Mouse (Mus musculus): ENCODE measurements around the gene Serpinb1a. TPM values are rescaled to one million over a fixed set of nuclear protein-coding genes. Genes with fewer than 3 reads are reported as not detected.

The Serpinb1a gene
- polyA plus RNA-seq, 1 experiment from 2014 or later = 1.1 TPM

DNA sequence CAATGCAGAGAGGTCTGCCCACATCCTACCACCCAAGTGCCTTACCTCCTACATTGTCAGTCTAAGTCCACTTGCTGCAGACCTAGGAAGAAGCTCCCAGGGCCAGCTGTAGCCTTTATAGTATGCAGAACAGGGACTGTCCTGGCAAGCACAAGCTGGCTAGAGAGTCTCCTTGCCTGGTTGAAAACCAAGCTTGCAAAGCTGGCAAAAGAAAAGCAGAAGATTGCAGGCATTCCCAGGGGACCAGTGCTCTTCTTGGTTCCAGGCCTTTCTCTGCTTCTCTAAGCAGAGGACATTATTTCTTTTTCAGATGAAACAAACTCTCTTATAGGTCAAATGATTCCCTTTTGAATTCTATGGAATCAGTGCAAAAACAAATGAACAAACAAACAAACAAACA lies 12.5 kb upstream of the Serpinb1a start:
- H3K27me3 ChIP-seq = 0 out of 2 replicates have a peak, but pooled peaks cover 3% of the 10 kb centered on the region
- H3K36me3 ChIP-seq = no peaks in the 10 kb centered on the region
- H3K9ac ChIP-seq = no peak overlapping the region
- no peak overlapping the region for H3K4me2 ChIP-seq (replicated peaks)
- no peak overlapping the region for H3K4me3 ChIP-seq
- no peaks in the 10 kb centered on the region for H3K4me1 ChIP-seq
- H3K9me3 ChIP-seq (replicated peaks) = no peaks in the 10 kb centered on the region
- no peak for ATAC-seq (ENCODE audit: low FRiP score)
- no peak overlapping the region for H3K27ac ChIP-seq

DNA sequence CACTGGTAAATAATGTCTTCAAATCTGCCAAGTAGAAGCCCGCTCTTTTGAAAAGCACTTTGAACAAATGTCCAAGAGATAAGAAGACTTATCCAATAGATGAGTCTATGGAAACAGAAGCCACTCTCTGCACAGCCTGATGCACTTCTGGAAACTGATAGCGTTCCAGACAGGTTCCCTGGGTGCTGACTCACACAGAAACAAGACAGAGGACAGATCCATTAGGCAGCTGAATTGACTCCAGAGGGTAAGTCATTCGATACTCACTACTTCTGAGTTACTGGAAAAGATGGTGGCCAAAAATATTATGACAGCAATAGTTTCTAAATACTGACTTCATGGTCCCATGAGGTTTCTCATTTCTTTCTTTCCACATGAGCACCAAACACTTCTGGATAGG lies 9.8 kb upstream of the Serpinb1a start:
- Histone ChIP-seq H3K27me3 (0 out of 2 replicates have a peak, but pooled peaks cover 3% of the 10 kb centered on the region), H3K27ac (no peak overlapping the region), H3K36me3 (no peaks in the 10 kb centered on the region), H3K4me2 (replicated peaks) (no peak overlapping the region), H3K9me3 (replicated peaks) (no peaks in the 10 kb centered on the region), H3K4me3 (no peak overlapping the region), H3K9ac (no peak overlapping the region), H3K4me1 (no peaks in the 10 kb centered on the region)
- no peak for ATAC-seq (ENCODE audit: low FRiP score)
- 83% methylated on average over 3 of the region's 3 CpGs for WGBS

DNA sequence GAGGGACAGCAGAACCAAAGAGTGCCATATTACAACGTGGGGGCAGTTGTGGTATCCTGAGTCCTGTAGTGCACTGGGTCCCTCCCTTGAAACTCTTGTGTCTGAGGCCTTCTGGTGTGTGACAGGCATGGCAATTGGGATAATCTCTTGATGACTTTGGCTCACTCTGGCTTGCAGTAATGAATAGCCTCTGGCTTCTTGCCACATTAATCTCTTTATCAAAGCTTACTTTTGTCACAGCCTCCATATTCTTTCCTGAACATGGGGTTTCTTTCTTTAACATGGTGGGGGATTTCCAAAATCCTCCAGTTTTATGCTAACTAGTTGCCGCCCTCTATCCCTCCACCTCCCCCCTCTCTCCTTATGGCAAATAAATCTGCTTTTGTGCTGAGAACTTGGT lies 2.1 kb upstream of the Serpinb1a start:
- no peaks in the 10 kb centered on the region for H3K9me3 ChIP-seq (replicated peaks)
- ATAC-seq (ENCODE audit: low FRiP score) = peak; percentile 29; the same call in 1 of the 2 replicates
- no peak overlapping the region for H3K27ac ChIP-seq
- no peak overlapping the region for H3K4me3 ChIP-seq
- no peaks in the 10 kb centered on the region for H3K36me3 ChIP-seq
- 63% methylated on average over 2 of the region's 2 CpGs for WGBS
- H3K4me1 ChIP-seq = no peaks in the 10 kb centered on the region
- no peaks in the 10 kb centered on the region for H3K27me3 ChIP-seq
- no peak overlapping the region for H3K4me2 ChIP-seq (replicated peaks)
- H3K9ac ChIP-seq = no peak overlapping the region

DNA sequence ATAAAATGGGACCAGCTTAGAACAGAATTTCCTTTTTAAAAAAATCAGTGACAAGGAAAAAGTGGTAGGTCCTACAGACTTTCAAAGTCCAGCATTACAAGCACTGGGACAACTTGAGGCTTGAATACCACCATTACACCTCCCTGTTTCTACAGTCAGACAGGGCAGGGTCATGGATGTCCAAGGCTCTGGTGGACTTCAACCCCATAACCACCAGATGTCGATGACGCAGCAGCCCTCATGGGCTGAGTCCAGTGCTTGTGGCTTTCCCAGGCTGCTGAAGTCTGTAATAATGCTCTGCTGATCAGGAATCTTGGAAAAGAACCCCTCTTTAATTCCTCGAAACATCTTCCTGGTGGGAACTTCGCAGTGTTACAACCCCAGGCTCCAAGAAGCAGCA lies 1.6 kb upstream of the Serpinb1a start:
- no peaks in the 10 kb centered on the region for H3K27me3 ChIP-seq
- no peak overlapping the region for H3K9ac ChIP-seq
- H3K27ac ChIP-seq = no peak overlapping the region
- no peaks in the 10 kb centered on the region for H3K4me1 ChIP-seq
- H3K36me3 ChIP-seq = no peaks in the 10 kb centered on the region
- no peak for ATAC-seq (ENCODE audit: low FRiP score)
- H3K4me3 ChIP-seq = no peak overlapping the region
- 93% methylated on average over 4 of the region's 4 CpGs for WGBS
- no peaks in the 10 kb centered on the region for H3K9me3 ChIP-seq (replicated peaks)
- no peak overlapping the region for H3K4me2 ChIP-seq (replicated peaks)

DNA sequence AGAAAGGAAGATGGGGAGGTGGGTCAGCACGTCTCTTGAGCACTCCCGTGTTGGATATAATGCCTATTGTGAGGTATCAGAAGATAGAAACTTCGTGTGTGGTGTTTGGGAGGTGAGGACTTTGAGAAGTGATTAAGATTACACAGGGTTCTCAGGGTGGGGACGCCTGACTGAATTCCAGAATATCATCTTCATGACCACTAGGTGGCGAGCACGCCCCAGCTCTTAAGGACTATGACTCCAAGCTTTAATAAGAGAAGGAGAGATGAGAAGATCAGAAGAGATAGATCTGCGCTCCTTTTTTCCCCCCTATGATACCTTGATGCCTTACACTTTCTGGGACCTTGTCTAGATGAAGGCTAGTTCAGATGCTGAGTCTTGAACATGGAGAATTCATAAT lies 982 bp upstream of the Serpinb1a start:
- Histone ChIP-seq H3K36me3 (no peaks in the 10 kb centered on the region), H3K9ac (no peak overlapping the region), H3K4me2 (replicated peaks) (no peak overlapping the region), H3K4me1 (no peaks in the 10 kb centered on the region), H3K9me3 (replicated peaks) (no peaks in the 10 kb centered on the region), H3K27me3 (no peaks in the 10 kb centered on the region), H3K4me3 (no peak overlapping the region), H3K27ac (no peak overlapping the region)
- 20% methylated on average over 7 of the region's 7 CpGs for WGBS
- peak; percentile 74 for ATAC-seq (ENCODE audit: low FRiP score)

DNA sequence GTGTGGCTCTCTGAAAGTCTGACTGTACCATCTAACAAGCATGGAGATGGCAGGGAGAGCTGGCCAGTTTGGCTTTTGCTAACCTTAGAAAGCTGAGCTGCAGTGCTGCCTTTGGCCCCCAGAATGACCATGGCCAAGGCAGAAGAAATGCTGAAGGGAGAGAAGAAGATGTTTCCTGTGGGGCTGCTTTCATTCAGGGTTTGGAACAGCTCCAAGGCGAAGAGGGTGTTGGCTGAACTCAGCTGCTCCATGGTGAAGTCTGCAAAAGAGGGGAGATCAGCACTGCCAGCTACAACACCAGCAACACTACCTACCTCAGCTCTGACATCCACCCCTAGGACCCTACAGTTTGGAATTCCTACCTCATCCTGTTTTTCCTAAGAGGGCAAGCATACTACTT lies 829 bp downstream of the Serpinb1a start:
- Histone ChIP-seq H3K36me3 (no peaks in the 10 kb centered on the region), H3K4me3 (no peak overlapping the region), H3K27ac (no peak overlapping the region), H3K9me3 (replicated peaks) (no peaks in the 10 kb centered on the region), H3K4me2 (replicated peaks) (no peak overlapping the region), H3K27me3 (no peaks in the 10 kb centered on the region), H3K4me1 (no peaks in the 10 kb centered on the region), H3K9ac (no peak overlapping the region)
- 69% methylated on average over 1 of the region's 1 CpGs for WGBS
- no peak for ATAC-seq (ENCODE audit: low FRiP score)

DNA sequence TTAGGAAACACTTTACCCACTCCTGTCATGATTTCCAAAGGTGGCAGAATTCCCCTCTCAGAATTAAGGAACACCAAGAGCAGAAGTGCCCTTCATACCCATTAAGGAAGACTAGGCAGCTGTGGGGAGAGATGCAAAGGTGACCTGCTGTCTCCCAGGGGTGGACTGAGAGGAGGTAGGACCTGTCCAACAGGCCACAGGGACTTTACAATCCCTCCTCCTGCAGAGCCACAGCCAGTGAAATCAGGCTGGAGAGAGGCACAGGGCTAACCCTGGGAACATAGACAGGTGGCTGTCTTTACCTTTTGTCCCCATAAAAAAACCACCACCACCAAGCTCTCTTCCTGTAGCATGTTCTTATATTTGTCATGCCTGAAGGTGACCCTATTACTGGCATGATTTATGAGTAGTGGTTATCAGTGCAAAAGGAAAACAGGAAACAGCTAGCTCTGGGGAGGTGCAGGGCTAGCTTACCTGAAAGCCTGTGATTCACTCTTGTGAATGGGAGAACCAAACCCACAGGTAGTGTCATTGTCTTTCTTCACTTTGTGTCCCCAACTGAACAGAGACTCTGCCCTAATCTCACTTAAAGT lies 1.4 kb downstream of the Serpinb1a start:
- Histone ChIP-seq H3K9me3 (replicated peaks) (no peaks in the 10 kb centered on the region), H3K4me1 (no peaks in the 10 kb centered on the region), H3K36me3 (no peaks in the 10 kb centered on the region), H3K27me3 (no peaks in the 10 kb centered on the region), H3K4me3 (no peak overlapping the region), H3K9ac (no peak overlapping the region), H3K27ac (no peak overlapping the region), H3K4me2 (replicated peaks) (no peak overlapping the region)
- no peak for ATAC-seq (ENCODE audit: low FRiP score)

DNA sequence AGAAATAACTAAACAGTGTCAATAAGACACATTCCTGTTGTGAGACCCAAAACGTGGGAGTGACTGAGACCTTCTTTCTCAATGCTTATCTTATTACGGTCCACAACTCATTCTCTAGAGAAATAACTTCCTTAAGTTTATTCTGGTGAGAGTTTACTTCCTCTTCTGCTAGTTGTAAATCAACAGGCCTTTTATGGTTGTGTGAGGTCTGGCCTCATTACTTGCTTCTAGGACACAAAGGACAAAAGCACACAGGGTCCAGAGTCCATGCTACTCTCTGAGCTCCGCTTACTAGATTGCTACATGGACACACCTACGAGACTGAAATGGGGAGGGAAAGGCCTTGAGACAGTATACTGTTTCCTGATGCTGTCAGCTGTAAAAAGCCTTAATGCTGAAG lies 1.9 kb downstream of the Serpinb1a start:
- Histone ChIP-seq H3K9ac (no peak overlapping the region), H3K4me1 (no peaks in the 10 kb centered on the region), H3K27me3 (no peaks in the 10 kb centered on the region), H3K36me3 (no peaks in the 10 kb centered on the region), H3K4me2 (replicated peaks) (no peak overlapping the region), H3K27ac (no peak overlapping the region), H3K9me3 (replicated peaks) (no peaks in the 10 kb centered on the region), H3K4me3 (no peak overlapping the region)
- ATAC-seq (ENCODE audit: low FRiP score) = no peak
- 70% methylated on average over 4 of the region's 4 CpGs for WGBS

DNA sequence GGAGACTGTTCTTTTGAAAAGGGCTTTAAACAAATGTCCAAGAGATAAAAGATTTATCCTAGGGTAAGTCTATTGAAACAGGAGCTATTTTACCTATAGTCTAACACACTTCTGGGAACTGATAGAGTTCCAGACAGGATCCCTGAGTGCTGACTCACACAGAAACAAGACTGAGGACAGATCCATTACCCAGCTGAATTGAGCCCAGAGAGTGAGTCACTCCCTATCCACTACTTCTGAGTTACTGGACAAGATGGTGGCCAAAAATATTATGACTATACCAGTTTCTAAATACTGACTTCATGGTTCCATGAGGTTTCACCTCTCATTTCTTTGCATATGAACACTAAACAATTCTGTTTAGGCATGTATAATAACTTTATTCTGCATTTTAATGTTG lies 4.8 kb downstream of the Serpinb1a start:
- no peak for ATAC-seq (ENCODE audit: low FRiP score)
- H3K4me2 ChIP-seq (replicated peaks) = no peak overlapping the region
- no peaks in the 10 kb centered on the region for H3K9me3 ChIP-seq (replicated peaks)
- no peak overlapping the region for H3K9ac ChIP-seq
- no peaks in the 10 kb centered on the region for H3K4me1 ChIP-seq
- H3K4me3 ChIP-seq = no peak overlapping the region
- no peaks in the 10 kb centered on the region for H3K36me3 ChIP-seq
- H3K27ac ChIP-seq = no peak overlapping the region
- H3K27me3 ChIP-seq = no peaks in the 10 kb centered on the region

DNA sequence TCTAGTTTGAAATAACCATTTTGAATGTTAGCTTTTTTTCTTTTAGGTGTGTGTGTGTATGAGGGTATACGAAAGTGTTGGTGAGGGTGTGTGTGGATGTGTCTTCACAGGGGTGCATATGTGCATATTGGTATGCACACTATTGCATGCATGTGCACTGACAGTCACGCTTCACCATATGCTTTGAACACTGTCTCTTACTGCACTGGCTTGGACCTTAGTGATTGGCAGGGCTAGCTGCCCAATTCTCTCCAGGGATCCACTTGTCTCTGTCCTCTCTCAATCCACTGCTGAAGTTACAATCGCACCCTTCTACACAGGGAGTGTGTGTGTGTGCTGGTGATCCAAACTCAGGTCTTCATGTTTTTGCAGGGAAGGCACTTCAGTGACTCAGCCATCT lies 9.6 kb downstream of the Serpinb1a start:
- H3K4me3 ChIP-seq = no peak overlapping the region
- WGBS = 87% methylated on average over 3 of the region's 3 CpGs
- H3K27ac ChIP-seq = no peak overlapping the region
- no peaks in the 10 kb centered on the region for H3K9me3 ChIP-seq (replicated peaks)
- no peaks in the 10 kb centered on the region for H3K4me1 ChIP-seq
- no peak overlapping the region for H3K4me2 ChIP-seq (replicated peaks)
- H3K36me3 ChIP-seq = no peaks in the 10 kb centered on the region
- no peaks in the 10 kb centered on the region for H3K27me3 ChIP-seq
- H3K9ac ChIP-seq = no peak overlapping the region
- no peak for ATAC-seq (ENCODE audit: low FRiP score)

DNA sequence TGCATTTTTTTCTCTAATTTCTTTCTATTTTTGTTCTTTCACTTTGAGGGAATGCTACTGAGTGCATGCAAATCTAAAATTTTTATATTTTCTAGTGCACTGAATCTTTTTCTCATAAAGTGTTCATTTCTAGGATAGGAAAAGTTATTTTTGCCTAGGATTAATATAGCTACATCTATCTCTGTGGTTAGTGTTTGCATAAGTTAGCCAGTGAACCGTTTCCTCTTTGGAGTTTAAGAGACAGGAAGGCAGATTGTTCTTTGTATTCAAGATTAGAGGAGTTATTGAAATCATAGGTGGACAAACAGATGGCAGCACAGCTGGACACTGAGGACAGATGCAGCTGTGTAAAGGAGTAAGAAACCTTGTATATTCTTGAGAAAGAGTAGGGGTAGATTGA lies 11.7 kb downstream of the Serpinb1a start:
- no peak overlapping the region for H3K4me2 ChIP-seq (replicated peaks)
- no peak overlapping the region for H3K4me3 ChIP-seq
- no peaks in the 10 kb centered on the region for H3K36me3 ChIP-seq
- H3K27ac ChIP-seq = no peak overlapping the region
- no peaks in the 10 kb centered on the region for H3K4me1 ChIP-seq
- 70% methylated on average over 1 of the region's 1 CpGs for WGBS
- no peak overlapping the region for H3K9ac ChIP-seq
- H3K9me3 ChIP-seq (replicated peaks) = no peaks in the 10 kb centered on the region
- no peak for ATAC-seq (ENCODE audit: low FRiP score)
- no peaks in the 10 kb centered on the region for H3K27me3 ChIP-seq

DNA sequence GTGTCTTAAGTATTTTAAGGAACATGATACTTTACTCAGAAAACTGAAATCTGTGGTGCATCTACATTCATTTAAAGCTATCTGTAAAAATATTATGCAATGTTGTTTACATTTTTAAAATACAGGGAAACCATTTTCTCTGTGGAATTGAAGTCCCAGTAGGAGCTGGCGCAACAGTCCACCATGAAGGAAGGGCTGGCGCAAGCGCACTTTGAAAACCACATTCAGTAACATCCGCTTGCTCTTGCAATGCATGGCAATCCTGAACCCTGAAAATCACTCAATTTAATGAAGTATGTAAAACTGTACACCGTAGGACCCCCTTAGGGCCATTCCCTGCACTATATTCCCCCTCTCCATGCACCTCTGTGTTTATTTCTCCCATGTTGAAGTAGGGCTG lies 16.5 kb downstream of the Serpinb1a start:
- no peak for ATAC-seq (ENCODE audit: low FRiP score)
- Histone ChIP-seq H3K4me1 (no peaks in the 10 kb centered on the region), H3K4me2 (replicated peaks) (no peak overlapping the region), H3K9ac (no peak overlapping the region), H3K4me3 (no peak overlapping the region), H3K27ac (no peak overlapping the region), H3K9me3 (replicated peaks) (no peaks in the 10 kb centered on the region), H3K36me3 (no peaks in the 10 kb centered on the region), H3K27me3 (no peaks in the 10 kb centered on the region)
- WGBS = 89% methylated on average over 5 of the region's 5 CpGs

DNA sequence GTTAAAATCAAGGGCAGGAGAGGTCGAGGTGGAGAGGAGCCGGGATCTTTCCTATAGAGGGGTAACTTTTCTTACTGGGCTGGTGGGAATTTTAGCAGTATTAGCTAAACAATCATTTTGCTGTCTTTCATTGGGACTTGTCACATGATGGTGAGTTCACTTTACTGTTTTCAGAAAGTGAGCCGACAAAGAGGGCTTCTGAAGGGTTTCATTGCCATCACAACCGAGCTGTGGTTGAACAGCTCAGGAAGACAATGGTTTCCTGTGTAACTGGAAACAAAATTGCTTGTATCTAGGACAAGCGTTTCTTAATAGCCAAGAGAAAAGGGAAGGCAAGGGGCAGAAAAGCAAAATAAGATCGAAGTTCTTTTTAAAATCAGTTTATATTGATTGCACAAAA lies 17.7 kb downstream of the Serpinb1a start:
- ATAC-seq (ENCODE audit: low FRiP score) = no peak
- H3K9ac ChIP-seq = no peak overlapping the region
- no peak overlapping the region for H3K4me2 ChIP-seq (replicated peaks)
- H3K27ac ChIP-seq = no peak overlapping the region
- no peaks in the 10 kb centered on the region for H3K36me3 ChIP-seq
- no peaks in the 10 kb centered on the region for H3K4me1 ChIP-seq
- H3K27me3 ChIP-seq = no peaks in the 10 kb centered on the region
- H3K9me3 ChIP-seq (replicated peaks) = no peaks in the 10 kb centered on the region
- no peak overlapping the region for H3K4me3 ChIP-seq
- 67% methylated on average over 6 of the region's 6 CpGs for WGBS

DNA sequence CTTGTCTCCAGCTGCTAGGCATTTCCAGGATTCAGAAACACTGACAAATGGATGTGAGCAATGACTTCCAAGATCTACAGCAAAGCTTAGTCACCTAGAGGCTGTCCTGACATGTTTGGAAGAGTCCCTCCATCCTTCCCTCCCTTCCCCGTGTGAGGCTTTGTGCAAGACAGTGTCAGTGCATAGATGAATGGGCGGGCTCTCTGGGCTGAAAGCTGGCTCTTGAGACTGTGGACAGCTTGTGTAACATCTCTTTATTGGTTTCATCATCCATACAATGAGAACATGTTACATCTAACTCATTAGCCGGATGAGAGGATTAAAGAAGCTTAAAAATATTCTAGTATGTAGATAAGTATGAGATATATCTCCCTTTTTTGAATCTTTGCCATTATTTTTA lies 18.2 kb downstream of the Serpinb1a start:
- 74% methylated on average over 3 of the region's 3 CpGs for WGBS
- Histone ChIP-seq H3K4me1 (no peaks in the 10 kb centered on the region), H3K9me3 (replicated peaks) (no peaks in the 10 kb centered on the region), H3K27ac (no peak overlapping the region), H3K36me3 (no peaks in the 10 kb centered on the region), H3K4me2 (replicated peaks) (no peak overlapping the region), H3K27me3 (no peaks in the 10 kb centered on the region), H3K9ac (no peak overlapping the region), H3K4me3 (no peak overlapping the region)
- no peak for ATAC-seq (ENCODE audit: low FRiP score)

All from hindbrain, embryonic 12.5 days (tissue).